Mouse (Mus musculus) v-Abl transformed pro-B cells (cell line): ENCODE data around the gene Gm8271.
"Not testable (repeated sequence)": the region's sequence is repeated elsewhere in the genome, so short reads cannot be mapped to it uniquely, and the experiment has no call there.

Source experiments
- in situ Hi-C, 2 experiments: fragments of 400-800 bp; cut with MboI; formaldehyde crosslinking; loops; one replicate each; pipeline ENCODE4 v1.15.1; 2025; ENCODE audit not compliant: unreplicated experiment in 2 of 2

Gene Gm8271

GRCm38 (mm10) chr14:5185493-5185892, at the start of gene Gm8271:
Gm8271 (plus strand) TSS chr14:5185793.
- in situ Hi-C loops, result not testable (repeated sequence)

DNA sequence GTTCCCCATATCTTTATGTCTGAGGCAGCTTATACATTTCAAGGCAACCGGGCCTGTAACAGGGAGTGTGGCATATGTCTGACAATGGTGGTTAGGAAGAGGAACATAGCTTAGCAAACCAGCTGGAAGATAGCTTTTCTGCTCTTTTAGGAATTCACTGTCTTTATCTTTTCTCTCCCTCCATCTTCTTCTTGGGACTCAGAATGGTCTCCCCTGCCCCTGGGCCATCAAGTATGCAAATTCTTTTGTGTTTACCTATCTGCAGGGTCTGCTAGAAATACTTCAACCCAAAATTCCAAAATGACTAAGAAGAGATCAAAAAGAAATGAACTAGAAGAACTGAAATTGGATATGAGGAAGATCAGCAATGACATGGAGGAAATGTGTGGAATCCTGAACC, 21.4 kb upstream of the Gm8271 start, which contains the start of gene Gm3317:
Gm3317 (plus strand) TSS at position 301 of the 400 bp plus-strand sequence.
- in situ Hi-C loops, result not testable (repeated sequence)
